In genomic region chr1:95263843-95264242, GRCm38 (mm10) we compare ENCODE assay signal across 26 mouse cellular contexts. TPM values are rescaled to one million over a fixed set of nuclear protein-coding genes. Genes with fewer than 3 reads are reported as not detected.
DNase-seq lines count a peak whose midpoint lies in the region; ATAC-seq and TF ChIP-seq lines count a peak whose summit lies in the region.
"Had no signal": no experiment of that assay in that cellular context is flagged by ENCODE, and none has a peak within 500 bp of the region (broad histone marks: within the 10 kb centered on the region; RNA-seq: fewer than 3 reads in every experiment).

No protein-coding gene starts in this region.

- no peak for ATAC-seq in forebrain, postnatal 0 days
- peak; percentile 64 for ATAC-seq in midbrain, embryonic 12.5 days (ENCODE audit: low FRiP score, low read depth)
- ATAC-seq in midbrain, embryonic 16.5 days, result no peak
- ATAC-seq in midbrain, embryonic 15.5 days (replicated peaks), result peak; percentile 75
- ATAC-seq in neural tube, embryonic 15.5 days (ENCODE audit: low FRiP score), result no peak

- no peak overlapping the region for H3K9ac ChIP-seq in forebrain, postnatal 0 days
- no peak overlapping the region for H3K9ac ChIP-seq in midbrain, embryonic 12.5 days (replicated peaks)
- no peak overlapping the region for H3K9ac ChIP-seq in midbrain, embryonic 16.5 days (ENCODE audit: low read depth, low read length)
- no peak overlapping the region for H3K9ac ChIP-seq in midbrain, embryonic 15.5 days
- no peak overlapping the region for H3K9ac ChIP-seq in neural tube, embryonic 15.5 days (replicated peaks)
- H3K9ac ChIP-seq: hindbrain, embryonic 14.5 days; kidney, embryonic 15.5 days; limb, embryonic 13.5 days; lung, embryonic 15.5 days had no signal

- no peak overlapping the region for H3K4me2 ChIP-seq in forebrain, postnatal 0 days (ENCODE audit: low read depth)
- no peak overlapping the region for H3K4me2 ChIP-seq in midbrain, embryonic 12.5 days (replicated peaks)
- no peak overlapping the region for H3K4me2 ChIP-seq in midbrain, embryonic 16.5 days (ENCODE audit: low read length)
- H3K4me2 ChIP-seq in midbrain, embryonic 15.5 days, result no peak overlapping the region
- no peak overlapping the region for H3K4me2 ChIP-seq in neural tube, embryonic 15.5 days
- H3K4me2 ChIP-seq: heart, embryonic 11.5 days; hindbrain, embryonic 14.5 days; kidney, embryonic 15.5 days; limb, embryonic 13.5 days; liver, embryonic 11.5 days; lung, embryonic 15.5 days had no signal

- WGBS in forebrain, postnatal 0 days, result 19% methylated on average over 2 of the region's 2 CpGs
- 37% methylated on average over 2 of the region's 2 CpGs for WGBS in forebrain, embryonic 10.5 days
- 16% methylated on average over 2 of the region's 2 CpGs for WGBS in midbrain, embryonic 12.5 days
- 15% methylated on average over 2 of the region's 2 CpGs for WGBS in midbrain, embryonic 16.5 days
- WGBS in midbrain, embryonic 15.5 days, result 14% methylated on average over 2 of the region's 2 CpGs
- WGBS in neural tube, embryonic 15.5 days, result 24% methylated on average over 2 of the region's 2 CpGs

- no peaks in the 10 kb centered on the region for H3K4me1 ChIP-seq in forebrain, postnatal 0 days (ENCODE audit: insufficient read depth)
- H3K4me1 ChIP-seq in forebrain, embryonic 10.5 days, result peaks cover 10% of the 10 kb centered on the region; the same call in 1 of the 2 replicates
- H3K4me1 ChIP-seq in midbrain, embryonic 12.5 days, result no peaks in the 10 kb centered on the region
- no peaks in the 10 kb centered on the region; the same call in 1 of the 2 replicates for H3K4me1 ChIP-seq in midbrain, embryonic 16.5 days (ENCODE audit: control insufficient read depth, insufficient read depth, low read length)
- H3K4me1 ChIP-seq in midbrain, embryonic 15.5 days, result no peaks in the 10 kb centered on the region
- H3K4me1 ChIP-seq in neural tube, embryonic 15.5 days, result no peaks in the 10 kb centered on the region
- H3K4me1 ChIP-seq: kidney, embryonic 15.5 days; limb, embryonic 13.5 days had no signal

- no peaks in the 10 kb centered on the region for H3K36me3 ChIP-seq in forebrain, postnatal 0 days (ENCODE audit: insufficient read depth)
- no peaks in the 10 kb centered on the region for H3K36me3 ChIP-seq in forebrain, embryonic 10.5 days (replicated peaks)
- H3K36me3 ChIP-seq in midbrain, embryonic 12.5 days, result no peaks in the 10 kb centered on the region
- H3K36me3 ChIP-seq in midbrain, embryonic 16.5 days (ENCODE audit: control insufficient read depth, insufficient read depth, low read length), result no peaks in the 10 kb centered on the region
- H3K36me3 ChIP-seq in midbrain, embryonic 15.5 days (replicated peaks), result no peaks in the 10 kb centered on the region
- no peaks in the 10 kb centered on the region for H3K36me3 ChIP-seq in neural tube, embryonic 15.5 days
- H3K36me3 ChIP-seq: kidney, embryonic 15.5 days; limb, embryonic 13.5 days; lung, embryonic 15.5 days had no signal

- no peak overlapping the region for H3K27ac ChIP-seq in forebrain, postnatal 0 days (ENCODE audit: low read depth, low read length)
- H3K27ac ChIP-seq in forebrain, embryonic 10.5 days, result no peak overlapping the region
- H3K27ac ChIP-seq in midbrain, embryonic 12.5 days (replicated peaks), result no peak overlapping the region
- H3K27ac ChIP-seq in midbrain, embryonic 16.5 days (ENCODE audit: low read length), result no peak overlapping the region
- H3K27ac ChIP-seq in midbrain, embryonic 15.5 days, result no peak overlapping the region
- H3K27ac ChIP-seq in neural tube, embryonic 15.5 days (replicated peaks), result no peak overlapping the region
- H3K27ac ChIP-seq: gastrocnemius, adult 2 months; hindbrain, embryonic 14.5 days; kidney, embryonic 15.5 days; limb, embryonic 13.5 days; lung, embryonic 15.5 days; stomach, postnatal 0 days had no signal

- no peak for TF ChIP-seq CTCF in forebrain, postnatal 0 days (IDR thresholded peaks at IDR 0.05; ENCODE audit: low read depth)

- H3K9me3 ChIP-seq in forebrain, postnatal 0 days (ENCODE audit: low read length), result no peaks in the 10 kb centered on the region
- H3K9me3 ChIP-seq in forebrain, embryonic 10.5 days, result no peaks in the 10 kb centered on the region
- no peaks in the 10 kb centered on the region for H3K9me3 ChIP-seq in midbrain, embryonic 12.5 days
- H3K9me3 ChIP-seq in midbrain, embryonic 16.5 days (replicated peaks; ENCODE audit: control insufficient read depth, low read length, poor library complexity, severe bottlenecking), result no peaks in the 10 kb centered on the region
- no peaks in the 10 kb centered on the region for H3K9me3 ChIP-seq in midbrain, embryonic 15.5 days
- no peaks in the 10 kb centered on the region for H3K9me3 ChIP-seq in neural tube, embryonic 15.5 days (replicated peaks)
- H3K9me3 ChIP-seq: kidney, embryonic 15.5 days; limb, embryonic 13.5 days; lung, embryonic 15.5 days had no signal

- DNase-seq in forebrain, postnatal 0 days, result peak; percentile 2
- no peak for DNase-seq in forebrain, embryonic 10.5 days (ENCODE audit: extremely low spot score, low spot score)
- no peak for DNase-seq in spleen, postnatal 36 days (ENCODE audit: low spot score in 2 of 2)
- DNase-seq: adrenal gland, adult 8-10 months; B cell, adult 2 months; cerebellum, adult 18-20 months; cerebellum, postnatal 25 days; gastrocnemius, adult 2 months; gastrocnemius, postnatal 36 days; heart, adult 18-20 months; heart, postnatal 36 days; kidney, adult 18-20 months; kidney, postnatal 25 days; right cerebral cortex, adult 18-20 months; spleen, adult 18-20 months had no signal

- H3K27me3 ChIP-seq in forebrain, postnatal 0 days (ENCODE audit: insufficient read depth, low read length), result no peaks in the 10 kb centered on the region
- no peaks in the 10 kb centered on the region for H3K27me3 ChIP-seq in forebrain, embryonic 10.5 days (ENCODE audit: poor library complexity, severe bottlenecking)
- H3K27me3 ChIP-seq in midbrain, embryonic 12.5 days, result no peaks in the 10 kb centered on the region
- H3K27me3 ChIP-seq in midbrain, embryonic 16.5 days (ENCODE audit: control insufficient read depth, insufficient read depth, low read depth, low read length), result no peaks in the 10 kb centered on the region
- no peaks in the 10 kb centered on the region for H3K27me3 ChIP-seq in midbrain, embryonic 15.5 days (replicated peaks)
- no peaks in the 10 kb centered on the region for H3K27me3 ChIP-seq in neural tube, embryonic 15.5 days (replicated peaks)
- H3K27me3 ChIP-seq: kidney, embryonic 15.5 days; limb, embryonic 13.5 days; lung, embryonic 15.5 days had no signal

- H3K4me3 ChIP-seq in forebrain, postnatal 0 days (ENCODE audit: low read depth, low read length), result no peak overlapping the region
- H3K4me3 ChIP-seq in forebrain, embryonic 10.5 days, result no peak overlapping the region
- no peak overlapping the region for H3K4me3 ChIP-seq in midbrain, embryonic 12.5 days
- H3K4me3 ChIP-seq in midbrain, embryonic 16.5 days (ENCODE audit: low read depth, low read length), result no peak overlapping the region
- H3K4me3 ChIP-seq in midbrain, embryonic 15.5 days, result no peak overlapping the region
- H3K4me3 ChIP-seq in neural tube, embryonic 15.5 days (replicated peaks), result no peak overlapping the region
- H3K4me3 ChIP-seq: gastrocnemius, adult 2 months; kidney, embryonic 15.5 days; limb, embryonic 13.5 days; lung, embryonic 15.5 days had no signal

RNA-seq across cellular contexts. Expression of gene Fam174a, which starts 49.6 kb away (rescaled TPM):
- total RNA-seq in forebrain, postnatal 0 days (2014; rRNA removed), result 20.8 and 25.7 TPM in 2 replicates
- polyA plus RNA-seq in forebrain, postnatal 0 days (2015; fragmentation: Nextera tagmentation; extraction: Ambion mirVana), result 26.1 and 30.0 TPM in 2 replicates
- polyA plus RNA-seq in forebrain, embryonic 10.5 days (2016; fragmentation: Nextera tagmentation; extraction: Ambion mirVana), result 14.4 and 14.6 TPM in 2 replicates
- polyA plus RNA-seq in midbrain, embryonic 12.5 days (2016; fragmentation: Nextera tagmentation; extraction: Ambion mirVana), result 23.0 and 23.1 TPM in 2 replicates
- polyA plus RNA-seq in midbrain, embryonic 16.5 days (2015; fragmentation: Nextera tagmentation; extraction: Ambion mirVana), result 25.3 and 25.5 TPM in 2 replicates
- 23.6 and 24.9 TPM in 2 replicates for polyA plus RNA-seq in midbrain, embryonic 15.5 days (2015; fragmentation: Nextera tagmentation; extraction: Ambion mirVana)
- polyA plus RNA-seq in neural tube, embryonic 15.5 days (2015; fragmentation: Nextera tagmentation; extraction: Ambion mirVana), result 29.0 and 31.3 TPM in 2 replicates

Comparison
In these comparisons a context has a peak if more than half of its experiments do, and no peak if none do; other contexts are left out.
1. ATAC-seq: peak in midbrain, embryonic 12.5 days (single experiment) and midbrain, embryonic 15.5 days (single experiment); none in forebrain, postnatal 0 days (single experiment), midbrain, embryonic 16.5 days (single experiment) and neural tube, embryonic 15.5 days (single experiment).